Mouse (Mus musculus) intestine, embryonic 15.5 days (tissue): ENCODE data around the gene Aadat. TPM values are rescaled to one million over a fixed set of nuclear protein-coding genes. Genes with fewer than 3 reads are reported as not detected.
"Not testable (repeated sequence)": the region's sequence is repeated elsewhere in the genome, so short reads cannot be mapped to it uniquely, and the experiment has no call there.

Experiments
- ATAC-seq: fragments of 200-750 bp; cut with Nextera tagmentation; 2 replicates; pipeline ENCODE4 v1.8.0; 2017; ENCODE audit warnings: moderate TSS enrichment, moderate library complexity
- H3K27ac ChIP-seq: fragments of 300-500 bp; sonication (generic); 2 replicates; pipeline ENCODE4 v1.5.1; 2015; ENCODE audit warnings: mild to moderate bottlenecking, inconsistent platforms
- H3K27me3 ChIP-seq: fragments of 300-500 bp; sonication (generic); replicated peaks from 2 replicates; pipeline ENCODE4 v1.6.1; 2015; ENCODE audit warnings: inconsistent platforms
- H3K36me3 ChIP-seq: fragments of 300-500 bp; sonication (generic); 2 replicates; pipeline ENCODE4 v1.6.1; 2015; ENCODE audit warnings: inconsistent platforms
- H3K4me1 ChIP-seq: fragments of 300-500 bp; sonication (generic); replicated peaks from 2 replicates; pipeline ENCODE4 v1.6.1; 2015; ENCODE audit warnings: inconsistent platforms
- H3K4me2 ChIP-seq: fragments of 300-500 bp; sonication (generic); replicated peaks from 2 replicates; pipeline ENCODE4 v1.6.1; 2015; ENCODE audit warnings: mild to moderate bottlenecking, inconsistent platforms
- H3K4me3 ChIP-seq: fragments of 300-500 bp; sonication (generic); replicated peaks from 2 replicates; pipeline ENCODE4 v1.5.1; 2015; ENCODE audit warnings: inconsistent platforms
- H3K9ac ChIP-seq: fragments of 300-500 bp; sonication (generic); 2 replicates; pipeline ENCODE4 v1.6.1; 2015; ENCODE audit warnings: inconsistent platforms
- H3K9me3 ChIP-seq: fragments of 300-500 bp; sonication (generic); 2 replicates; pipeline ENCODE4 v1.6.1; 2016; ENCODE audit warnings: inconsistent platforms
- WGBS: fragments of 180-500 bp; shearing (Covaris S2); methylation state at CpG from one replicate; pipeline ENCODE4 v1.1.7; 2015; 5-methylcytosine and 5-hydroxymethylcytosine counted together
- polyA plus RNA-seq: library from polyadenylated mRNA; unstranded; fragments of >200 nt; fragmentation: Nextera tagmentation; extraction: Ambion mirVana; gene quantifications from 2 replicates; pipeline ENCODE4 v1.2.1, GENCODE M21; 2015

Gene Aadat
- 0.29 and 0.56 TPM in 2 replicates for polyA plus RNA-seq

DNA sequence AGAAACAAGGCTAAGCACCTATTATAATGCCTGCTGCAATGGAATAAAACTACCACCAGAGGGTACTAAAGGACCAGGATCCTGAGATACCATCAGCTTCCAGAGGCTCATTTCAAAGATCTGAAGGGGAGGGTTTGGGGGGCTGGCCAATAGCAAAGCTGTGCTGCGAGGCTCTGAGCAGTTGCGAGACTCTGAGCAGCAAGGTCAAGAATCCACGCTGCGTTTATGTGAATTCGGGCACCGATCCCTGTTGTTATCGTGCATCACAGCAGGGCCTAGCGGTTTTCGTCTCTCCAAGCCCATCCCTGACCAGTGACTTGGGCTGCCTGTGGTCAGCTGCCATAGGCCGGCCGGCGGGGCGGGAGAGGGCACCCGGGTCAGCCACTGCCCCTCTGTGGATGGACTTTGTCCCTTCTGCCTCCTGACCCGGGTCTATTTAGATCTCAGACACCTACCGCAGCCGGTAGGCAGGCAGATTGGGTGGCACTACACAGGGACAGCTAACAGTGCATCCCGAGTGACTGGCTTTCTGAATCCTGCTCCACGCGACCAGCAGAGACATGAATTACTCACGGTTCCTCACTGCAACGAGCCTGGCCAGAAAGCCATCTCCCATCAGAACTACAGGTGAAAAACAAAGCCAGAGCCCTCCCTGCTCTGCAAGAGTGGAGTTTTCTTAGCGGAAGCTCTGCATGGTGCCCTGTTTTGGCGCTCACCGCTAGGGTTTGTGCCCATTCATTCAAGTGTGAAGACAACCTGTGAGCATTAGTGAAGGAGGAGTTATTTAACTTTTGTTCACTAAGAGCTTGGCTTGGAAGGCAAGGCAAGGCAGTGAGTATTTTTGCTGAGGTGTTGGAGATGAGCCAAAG is at the start of gene Aadat:
Gene Aadat, plus strand, starts transcription at position 280 of the 869 bp plus-strand sequence.
- Histone ChIP-seq H3K27ac (no peak within 1 kb of the TSS), H3K4me2 (peak within 1 kb of the TSS; percentile 94), H3K9ac (peak within 1 kb of the TSS; percentile 55), H3K9me3 (no peaks in the 10 kb centered on the region), H3K4me3 (peak within 1 kb of the TSS; percentile 46), H3K27me3 (no peaks in the 10 kb centered on the region), H3K4me1 (0 out of 2 replicates have a peak, but pooled peaks cover 6% of the 10 kb centered on the region), H3K36me3 (no peaks in the 10 kb centered on the region)
- 1% methylated on average over 25 of the region's 25 CpGs for WGBS
- ATAC-seq, result peak; percentile 92

DNA sequence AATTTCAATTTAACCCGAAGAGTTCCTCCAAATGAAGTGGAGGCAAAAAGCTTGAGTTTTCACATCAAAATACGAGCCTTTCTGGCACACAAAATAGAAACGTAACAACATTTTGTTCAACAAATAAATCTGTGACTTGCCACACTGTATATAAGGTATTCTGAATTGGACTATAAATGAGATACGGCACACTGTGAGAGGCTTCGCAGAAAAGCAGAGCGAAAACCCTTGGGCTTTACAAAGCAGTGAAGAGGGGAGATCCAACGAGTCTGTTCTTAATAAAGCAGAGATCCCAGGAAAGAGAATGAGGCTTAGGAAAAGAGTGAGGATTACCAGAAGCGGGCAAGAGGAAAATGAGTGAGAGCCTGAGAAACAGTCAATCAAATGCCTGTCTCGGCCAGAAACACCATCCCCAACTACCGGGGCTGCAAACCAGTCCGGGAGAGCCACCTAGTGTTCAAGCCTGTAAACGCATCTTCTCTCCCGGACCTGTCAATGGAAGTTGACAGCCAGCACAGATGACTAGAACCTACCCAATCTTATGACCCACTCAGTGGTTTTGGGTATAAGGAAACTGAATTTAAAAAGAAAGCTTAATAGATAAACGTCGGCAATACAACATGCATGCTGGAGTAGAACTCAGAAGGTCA is 38.9 kb upstream of the Aadat start:
- Histone ChIP-seq H3K4me2 (no peak overlapping the region), H3K36me3 (no peaks in the 10 kb centered on the region)
- WGBS, result 36% methylated on average over 15 of the region's 15 CpGs

DNA sequence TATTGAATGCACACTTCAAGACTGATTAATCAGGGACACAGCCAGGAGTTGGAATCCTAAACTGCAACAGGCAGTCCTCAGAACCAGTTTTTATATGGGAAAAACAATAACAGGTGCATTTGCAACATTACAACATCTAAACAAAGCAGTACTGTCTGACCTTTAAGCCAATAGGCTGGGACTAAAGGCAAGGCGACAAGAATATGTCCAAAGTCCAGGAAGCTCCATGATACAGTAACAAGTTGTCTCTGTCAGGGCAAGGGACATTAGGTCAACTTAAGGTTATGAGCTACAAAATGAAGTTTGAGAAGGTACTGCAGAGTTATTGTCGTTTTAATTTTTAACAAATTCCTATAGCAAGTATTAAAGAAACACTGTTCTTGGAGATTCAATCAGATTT is 15.6 kb upstream of the Aadat start:
- Histone ChIP-seq H3K36me3 (no peaks in the 10 kb centered on the region), H3K27ac (no peak overlapping the region), H3K4me1 (no peaks in the 10 kb centered on the region), H3K27me3 (no peaks in the 10 kb centered on the region), H3K4me2 (no peak overlapping the region), H3K9me3 (no peaks in the 10 kb centered on the region), H3K4me3 (no peak overlapping the region), H3K9ac (no peak overlapping the region)
- ATAC-seq, result no peak
- 73% methylated on average over 2 of the region's 2 CpGs for WGBS

More for the DNA sequence above, 38.9 kb upstream of the Aadat start:
- H3K27ac ChIP-seq, result no peak overlapping the region
- no peak for ATAC-seq
- H3K9ac ChIP-seq, result no peak overlapping the region
- H3K27me3 ChIP-seq, result no peaks in the 10 kb centered on the region
- no peak overlapping the region for H3K4me3 ChIP-seq
- no peaks in the 10 kb centered on the region for H3K9me3 ChIP-seq
- no peaks in the 10 kb centered on the region for H3K4me1 ChIP-seq

DNA sequence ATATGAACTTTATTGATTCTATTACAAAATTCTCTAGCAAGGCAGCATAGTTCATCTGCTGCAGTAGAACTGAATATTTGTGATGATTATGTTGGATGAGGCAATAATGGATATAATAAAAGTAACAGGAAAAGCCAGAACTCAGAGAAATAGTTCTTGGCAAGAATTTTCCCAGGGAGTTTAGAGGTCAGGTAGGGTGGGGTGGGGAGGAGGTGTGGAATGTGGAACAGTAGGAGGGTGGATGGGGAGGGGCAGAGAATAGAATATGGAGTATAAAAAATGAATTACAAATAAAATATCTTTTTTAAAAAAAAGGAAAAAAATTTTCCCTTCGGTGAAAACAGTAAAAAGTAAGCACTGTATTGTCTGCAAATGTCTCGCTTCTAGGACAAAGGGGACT is 13.9 kb upstream of the Aadat start:
- Histone ChIP-seq H3K9me3 (no peaks in the 10 kb centered on the region), H3K4me2 (no peak overlapping the region), H3K36me3 (no peaks in the 10 kb centered on the region), H3K27me3 (no peaks in the 10 kb centered on the region), H3K27ac (no peak overlapping the region), H3K9ac (no peak overlapping the region), H3K4me1 (no peaks in the 10 kb centered on the region), H3K4me3 (no peak overlapping the region)
- no peak for ATAC-seq
- WGBS, result 92% methylated on average over 2 of the region's 2 CpGs

DNA sequence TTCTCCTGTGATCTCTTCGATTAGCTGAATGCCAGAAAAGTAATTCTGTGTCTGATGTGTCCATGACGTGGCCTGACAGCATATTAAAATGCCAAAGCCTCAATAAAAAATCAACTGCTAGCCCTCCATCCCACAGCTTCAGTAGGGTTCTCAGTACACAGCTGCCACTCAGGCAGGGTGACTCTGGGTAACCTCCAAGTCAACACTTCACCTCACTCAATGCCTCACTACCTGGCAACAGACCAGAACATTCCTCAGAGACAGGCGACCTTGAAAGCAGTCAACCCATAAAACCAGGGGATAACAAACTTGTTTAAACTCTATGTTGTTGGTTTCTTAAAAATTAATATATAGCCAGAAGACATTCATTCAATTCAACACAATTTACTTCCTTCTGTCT is 13.3 kb upstream of the Aadat start:
- H3K27me3 ChIP-seq, result no peaks in the 10 kb centered on the region
- no peaks in the 10 kb centered on the region for H3K4me1 ChIP-seq
- 66% methylated on average over 3 of the region's 3 CpGs for WGBS
- H3K4me2 ChIP-seq, result no peak overlapping the region
- H3K4me3 ChIP-seq, result no peak overlapping the region
- H3K27ac ChIP-seq, result no peak overlapping the region
- no peak for ATAC-seq
- H3K36me3 ChIP-seq, result no peaks in the 10 kb centered on the region
- no peak overlapping the region for H3K9ac ChIP-seq
- H3K9me3 ChIP-seq, result no peaks in the 10 kb centered on the region

DNA sequence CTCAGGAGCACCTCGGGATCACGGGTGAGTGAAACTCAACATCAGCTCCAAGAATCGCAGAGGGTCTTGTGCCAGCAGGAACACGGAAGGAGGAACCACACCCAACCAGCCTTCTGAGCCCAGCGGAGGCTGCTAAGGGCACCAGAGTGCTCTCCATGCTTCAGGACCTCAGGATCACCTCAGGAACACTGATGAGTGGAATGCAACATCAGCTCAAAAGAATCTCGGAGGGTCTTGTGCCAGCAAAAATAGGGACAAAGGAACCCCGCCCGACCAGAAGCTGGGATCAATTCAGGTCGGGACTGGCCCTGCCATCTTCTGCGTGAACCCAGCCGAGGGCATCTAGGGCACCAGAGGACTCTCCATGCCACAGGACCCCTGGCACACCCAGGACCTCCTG is 11.1 kb upstream of the Aadat start:
- Histone ChIP-seq H3K27me3 (no peaks in the 10 kb centered on the region), H3K36me3 (no peaks in the 10 kb centered on the region), H3K27ac (no peak overlapping the region), H3K9ac (no peak overlapping the region), H3K4me2 (no peak overlapping the region), H3K4me1 (no peaks in the 10 kb centered on the region), H3K4me3 (no peak overlapping the region), H3K9me3 (no peaks in the 10 kb centered on the region)
- ATAC-seq, result no peak
- 86% methylated on average over 11 of the region's 11 CpGs for WGBS

DNA sequence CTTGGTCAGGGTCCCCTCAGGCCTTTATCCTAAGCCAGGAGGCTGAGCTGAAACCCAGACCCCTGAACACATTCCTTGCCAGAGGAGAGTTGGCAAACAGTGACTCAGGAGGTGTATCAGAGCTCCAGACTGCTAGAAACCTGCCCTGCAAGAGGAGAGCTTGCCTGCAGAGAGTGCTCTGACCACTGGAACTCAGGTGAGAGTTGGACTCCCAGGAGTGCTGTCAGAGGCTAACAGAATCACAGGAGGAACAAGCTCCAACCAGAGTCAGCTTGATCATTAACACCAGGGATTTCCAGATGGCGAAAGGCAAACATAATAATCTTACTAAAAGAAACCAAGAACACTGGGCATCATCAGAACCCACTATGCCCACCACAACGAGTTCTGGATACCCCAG is 10.7 kb upstream of the Aadat start:
- H3K4me1 ChIP-seq, H3K36me3 ChIP-seq, H3K27ac ChIP-seq, H3K9ac ChIP-seq, H3K4me3 ChIP-seq, ATAC-seq, H3K4me2 ChIP-seq, H3K9me3 ChIP-seq, H3K27me3 ChIP-seq: not testable (repeated sequence)
- 56% methylated on average over 2 of the region's 2 CpGs for WGBS

DNA sequence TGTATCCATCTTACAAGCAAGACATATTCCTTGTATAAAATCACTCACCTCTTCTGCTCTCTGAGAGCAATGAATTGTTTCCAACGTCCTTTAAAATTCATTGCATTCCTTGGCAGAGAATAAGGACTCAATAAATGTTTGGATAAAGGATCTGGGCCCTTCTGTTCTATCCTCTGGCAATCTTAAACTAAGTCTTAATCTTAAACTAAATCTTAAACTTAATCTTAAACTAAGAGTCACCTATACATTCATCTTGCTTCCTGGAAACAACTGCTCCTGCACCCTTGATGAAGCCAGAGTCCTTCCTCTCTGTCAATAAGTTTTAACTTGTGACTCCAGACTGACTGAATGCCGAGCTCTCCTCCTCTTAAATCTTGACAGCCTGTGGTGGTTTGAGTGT is 2.6 kb upstream of the Aadat start, which contains the start of gene Gm10283:
Gene Gm10283, minus strand, starts transcription at position 101 of the 400 bp plus-strand sequence.
- H3K36me3 ChIP-seq, result no peaks in the 10 kb centered on the region
- no peaks in the 10 kb centered on the region for H3K9me3 ChIP-seq
- no peak within 1 kb of the TSS for H3K4me2 ChIP-seq
- no peak for ATAC-seq
- 36% methylated on average over 2 of the region's 2 CpGs for whole genome bisulfite sequencing
- H3K27ac ChIP-seq, result no peak within 1 kb of the TSS
- 0 out of 2 replicates have a peak, but pooled peaks cover 6% of the 10 kb centered on the region for H3K4me1 ChIP-seq
- H3K27me3 ChIP-seq, result no peaks in the 10 kb centered on the region
- H3K9ac ChIP-seq, result no peak within 1 kb of the TSS
- H3K4me3 ChIP-seq, result no peak within 1 kb of the TSS

DNA sequence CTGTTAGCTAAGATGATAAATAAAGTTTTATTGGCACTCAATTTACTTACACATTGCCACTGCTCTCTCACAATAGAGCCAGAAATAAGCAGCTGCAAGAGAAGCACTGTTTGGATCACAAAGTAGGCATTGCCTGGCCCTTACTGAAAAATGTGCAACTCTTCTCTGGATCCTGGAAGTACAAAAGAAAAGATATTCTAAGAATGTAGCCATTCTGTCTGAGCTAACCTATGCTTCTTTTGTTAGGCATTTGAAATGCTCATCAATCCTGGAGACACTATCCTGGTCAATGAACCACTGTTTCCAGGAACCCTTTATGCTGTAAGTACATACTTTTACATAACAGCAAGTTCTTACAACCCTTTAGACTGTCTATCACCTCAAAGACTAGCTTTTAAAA is 12.6 kb downstream of the Aadat start:
- Histone ChIP-seq H3K36me3 (no peaks in the 10 kb centered on the region), H3K27ac (no peak overlapping the region), H3K4me2 (no peak overlapping the region), H3K4me1 (no peaks in the 10 kb centered on the region), H3K4me3 (no peak overlapping the region), H3K9me3 (no peaks in the 10 kb centered on the region), H3K27me3 (no peaks in the 10 kb centered on the region), H3K9ac (no peak overlapping the region)
- ATAC-seq, result no peak

DNA sequence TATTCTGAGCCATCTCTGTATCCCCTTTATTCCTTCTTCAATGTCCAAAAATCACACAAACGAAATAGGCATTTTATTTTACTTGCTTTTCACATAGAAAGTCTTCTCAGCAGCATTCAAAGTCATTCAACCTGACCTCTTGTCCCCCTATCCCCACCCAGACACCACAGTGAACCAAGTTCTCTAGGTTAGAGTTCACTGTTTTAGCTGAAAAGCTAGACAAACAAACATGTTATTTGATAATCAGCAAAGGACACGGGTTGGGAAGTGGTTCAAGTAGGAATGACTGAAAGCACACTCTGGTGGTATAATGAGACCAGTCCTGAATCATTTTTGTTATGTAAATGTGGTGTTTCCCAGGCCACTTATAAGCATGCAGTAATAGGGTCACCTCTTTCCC is 29.2 kb downstream of the Aadat start:
- no peaks in the 10 kb centered on the region for H3K9me3 ChIP-seq
- no peak overlapping the region for H3K27ac ChIP-seq
- H3K4me3 ChIP-seq, result no peak overlapping the region
- H3K36me3 ChIP-seq, result no peaks in the 10 kb centered on the region
- no peak for ATAC-seq
- no peak overlapping the region for H3K9ac ChIP-seq
- H3K4me2 ChIP-seq, result no peak overlapping the region
- no peaks in the 10 kb centered on the region for H3K27me3 ChIP-seq
- WGBS, result 60% methylated on average over 2 of the region's 2 CpGs
- H3K4me1 ChIP-seq, result no peaks in the 10 kb centered on the region

DNA sequence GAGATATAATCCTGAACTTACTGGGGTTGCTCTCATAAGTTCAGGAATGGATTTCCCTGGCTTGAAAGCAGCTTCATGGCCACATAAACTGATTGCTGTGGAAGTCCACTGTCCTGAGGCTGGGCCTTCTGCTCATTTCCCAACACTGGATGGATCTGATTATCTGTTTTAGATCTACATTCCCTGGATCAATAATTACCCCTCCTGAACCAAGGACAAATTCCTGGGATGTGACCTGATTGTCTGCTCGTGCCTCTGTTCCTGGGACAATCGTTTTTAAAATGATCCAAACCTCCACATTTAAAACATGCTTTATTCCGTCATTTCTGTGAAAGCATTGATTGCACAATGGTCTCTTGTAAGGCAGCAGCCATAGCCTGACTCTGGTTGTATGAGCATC is 61.1 kb downstream of the Aadat start:
- WGBS, result 61% methylated on average over 3 of the region's 3 CpGs
- no peak overlapping the region for H3K9ac ChIP-seq
- no peaks in the 10 kb centered on the region for H3K36me3 ChIP-seq
- no peak for ATAC-seq
- no peaks in the 10 kb centered on the region for H3K9me3 ChIP-seq
- H3K27ac ChIP-seq, result no peak overlapping the region
- no peak overlapping the region for H3K4me2 ChIP-seq
- no peaks in the 10 kb centered on the region for H3K4me1 ChIP-seq
- no peaks in the 10 kb centered on the region for H3K27me3 ChIP-seq
- no peak overlapping the region for H3K4me3 ChIP-seq

DNA sequence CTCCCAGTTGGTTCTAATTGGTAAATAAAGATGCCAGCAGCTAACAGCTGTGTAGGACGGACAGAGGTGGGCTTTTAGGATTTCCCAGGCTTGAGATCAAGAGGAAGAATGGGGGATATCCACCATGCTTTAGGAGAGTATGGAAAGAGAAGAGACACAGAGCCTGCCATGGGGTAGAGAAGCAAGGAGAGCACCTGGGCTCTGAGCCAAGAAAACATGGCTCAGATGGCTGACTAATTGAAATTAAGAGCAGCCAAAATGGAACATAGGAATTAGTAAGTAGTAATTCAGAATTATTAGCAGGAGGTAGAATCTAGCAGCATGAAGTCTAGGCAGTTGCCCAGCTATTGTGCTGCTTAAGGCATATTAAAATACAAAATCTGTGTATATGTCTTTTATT is 71.5 kb downstream of the Aadat start:
- no peaks in the 10 kb centered on the region for H3K27me3 ChIP-seq
- no peaks in the 10 kb centered on the region for H3K9me3 ChIP-seq
- 62% methylated on average over 1 of the region's 1 CpGs for WGBS
- H3K4me2 ChIP-seq, result no peak overlapping the region
- H3K9ac ChIP-seq, result no peak overlapping the region
- ATAC-seq, result no peak
- no peaks in the 10 kb centered on the region for H3K4me1 ChIP-seq
- no peak overlapping the region for H3K27ac ChIP-seq
- H3K36me3 ChIP-seq, result no peaks in the 10 kb centered on the region
- no peak overlapping the region for H3K4me3 ChIP-seq

DNA sequence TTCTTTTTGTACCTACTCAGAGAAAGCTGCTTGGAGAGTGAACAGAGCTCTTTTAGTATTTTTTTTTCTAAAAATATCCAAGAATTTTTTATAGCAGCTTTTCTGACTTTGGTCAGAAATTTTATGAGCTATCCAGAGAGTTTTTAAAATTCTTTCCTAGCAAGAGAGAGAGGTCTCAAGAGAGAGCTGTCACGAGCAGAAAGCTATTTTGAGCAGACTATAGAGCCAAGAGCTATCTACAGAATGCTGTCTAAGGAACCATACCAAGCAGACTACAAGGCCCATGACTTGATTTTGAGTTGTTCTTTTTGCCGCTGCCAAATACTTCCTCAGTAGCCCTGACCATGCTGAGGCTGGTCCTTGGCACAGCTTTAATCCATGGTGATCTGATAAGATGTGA is 77.6 kb downstream of the Aadat start:
- Histone ChIP-seq H3K9me3 (no peaks in the 10 kb centered on the region), H3K36me3 (no peaks in the 10 kb centered on the region), H3K27me3 (no peaks in the 10 kb centered on the region), H3K4me1 (no peaks in the 10 kb centered on the region), H3K4me3 (no peak overlapping the region), H3K27ac (no peak overlapping the region), H3K9ac (no peak overlapping the region), H3K4me2 (no peak overlapping the region)
- 69% methylated on average over 2 of the region's 2 CpGs for WGBS
- ATAC-seq, result no peak
